Mouse (Mus musculus): ENCODE results near the gene Abcb9. TPM values are rescaled to one million over a fixed set of nuclear protein-coding genes. Genes with fewer than 3 reads are reported as not detected.

Gene Abcb9
- polyA plus RNA-seq, 1 experiment from 2014 or later: 8.1 TPM

- no peaks in the 10 kb centered on the region for H3K9me3 ChIP-seq
- H3K4me3 ChIP-seq: no peak overlapping the region
Measured at GRCm38 (mm10) chr5:124051899-124052491, 43.6 kb downstream of the Abcb9 start.

GRCm38 (mm10) chr5:124050095-124051050, 45.2 kb downstream of the Abcb9 start:
- no peaks in the 10 kb centered on the region for H3K36me3 ChIP-seq
- WGBS: 57% methylated on average over 14 of the region's 14 CpGs
- no peak for ATAC-seq (ENCODE audit: low read depth)
- H3K27me3 ChIP-seq: no peaks in the 10 kb centered on the region
- H3K9me3 ChIP-seq: no peaks in the 10 kb centered on the region
- no peak overlapping the region for H3K4me2 ChIP-seq
- no peak overlapping the region for H3K4me3 ChIP-seq
- peak overlapping the region; percentile 31; the same call in 1 of the 2 replicates for H3K9ac ChIP-seq
- H3K27ac ChIP-seq (replicated peaks): peak overlapping the region; percentile 38
- H3K4me1 ChIP-seq (replicated peaks): peaks cover 27% of the 10 kb centered on the region

More at GRCm38 (mm10) chr5:124051899-124052491, 43.6 kb downstream of the Abcb9 start:
- ATAC-seq (ENCODE audit: low read depth): no peak
- WGBS: 82% methylated on average over 11 of the region's 11 CpGs
- Histone ChIP-seq H3K36me3 (no peaks in the 10 kb centered on the region), H3K27me3 (no peaks in the 10 kb centered on the region), H3K4me2 (no peak overlapping the region), H3K9ac (no peak overlapping the region), H3K27ac (replicated peaks) (no peak overlapping the region), H3K4me1 (replicated peaks) (peaks cover 17% of the 10 kb centered on the region)

- H3K36me3 ChIP-seq: no peaks in the 10 kb centered on the region
- H3K4me1 ChIP-seq (replicated peaks): peaks cover 30% of the 10 kb centered on the region
- H3K27ac ChIP-seq (replicated peaks): peak overlapping the region; percentile 38; the same call in 1 of the 2 replicates
- H3K4me2 ChIP-seq: no peak overlapping the region
- H3K27me3 ChIP-seq: no peaks in the 10 kb centered on the region
- no peak overlapping the region for H3K4me3 ChIP-seq
- peak overlapping the region; percentile 26; the same call in 1 of the 2 replicates for H3K9ac ChIP-seq
- WGBS: 74% methylated on average over 15 of the region's 15 CpGs
- no peaks in the 10 kb centered on the region for H3K9me3 ChIP-seq
- no peak for ATAC-seq (ENCODE audit: low read depth)
Measured at GRCm38 (mm10) chr5:124049249-124050045, 46.2 kb downstream of the Abcb9 start.

- no peaks in the 10 kb centered on the region for H3K27me3 ChIP-seq
- no peaks in the 10 kb centered on the region for H3K9me3 ChIP-seq
- peaks cover 41% of the 10 kb centered on the region for H3K4me1 ChIP-seq (replicated peaks)
- no peak overlapping the region for H3K4me3 ChIP-seq
- no peak for ATAC-seq (ENCODE audit: low read depth)
- H3K4me2 ChIP-seq: no peak overlapping the region
- peak overlapping the region; percentile 26; the same call in 1 of the 2 replicates for H3K9ac ChIP-seq
- H3K27ac ChIP-seq (replicated peaks): no peak overlapping the region
- 77% methylated on average over 7 of the region's 7 CpGs for WGBS
- H3K36me3 ChIP-seq: no peaks in the 10 kb centered on the region
Measured at GRCm38 (mm10) chr5:124046741-124047401, 48.7 kb downstream of the Abcb9 start.

GRCm38 (mm10) chr5:124045453-124046010, 50.1 kb downstream of the Abcb9 start:
- Histone ChIP-seq H3K27me3 (no peaks in the 10 kb centered on the region), H3K9me3 (no peaks in the 10 kb centered on the region), H3K36me3 (no peaks in the 10 kb centered on the region), H3K4me3 (no peak overlapping the region), H3K4me2 (no peak overlapping the region), H3K4me1 (replicated peaks) (peaks cover 38% of the 10 kb centered on the region), H3K9ac (0 out of 2 replicates have a peak overlapping the region, but pooled peaks have one; percentile 2), H3K27ac (replicated peaks) (peak overlapping the region; percentile 64; the same call in 1 of the 2 replicates)
- no peak for ATAC-seq (ENCODE audit: low read depth)
- 26% methylated on average over 11 of the region's 11 CpGs for WGBS

- no peak overlapping the region for H3K4me2 ChIP-seq
- ATAC-seq (ENCODE audit: low read depth): peak; percentile 52; the same call in 1 of the 2 replicates
- no peaks in the 10 kb centered on the region for H3K27me3 ChIP-seq
- peaks cover 27% of the 10 kb centered on the region for H3K4me1 ChIP-seq (replicated peaks)
- no peaks in the 10 kb centered on the region for H3K36me3 ChIP-seq
- H3K4me3 ChIP-seq: no peak overlapping the region
- no peak overlapping the region for H3K9ac ChIP-seq
- peak overlapping the region; percentile 80 for H3K27ac ChIP-seq (replicated peaks)
- H3K9me3 ChIP-seq: no peaks in the 10 kb centered on the region
- WGBS: 70% methylated on average over 5 of the region's 5 CpGs
Measured at GRCm38 (mm10) chr5:124043999-124044398, 51.6 kb downstream of the Abcb9 start.

- Histone ChIP-seq H3K27me3 (no peaks in the 10 kb centered on the region), H3K9me3 (no peaks in the 10 kb centered on the region), H3K4me1 (replicated peaks) (peaks cover 27% of the 10 kb centered on the region), H3K27ac (replicated peaks) (peak overlapping the region; percentile 80), H3K9ac (no peak overlapping the region), H3K4me3 (no peak overlapping the region), H3K36me3 (no peaks in the 10 kb centered on the region), H3K4me2 (no peak overlapping the region)
- ATAC-seq (ENCODE audit: low read depth): peak; percentile 89
- 23% methylated on average over 10 of the region's 10 CpGs for WGBS
Measured at GRCm38 (mm10) chr5:124043212-124043978, 52.2 kb downstream of the Abcb9 start.

GRCm38 (mm10) chr5:124041097-124041496, 54.5 kb downstream of the Abcb9 start:
- Histone ChIP-seq H3K27ac (replicated peaks) (no peak overlapping the region), H3K36me3 (no peaks in the 10 kb centered on the region), H3K4me2 (no peak overlapping the region), H3K27me3 (no peaks in the 10 kb centered on the region), H3K4me3 (no peak overlapping the region), H3K4me1 (replicated peaks) (peaks cover 31% of the 10 kb centered on the region), H3K9ac (no peak overlapping the region), H3K9me3 (no peaks in the 10 kb centered on the region)
- WGBS: 79% methylated on average over 9 of the region's 9 CpGs
- no peak for ATAC-seq (ENCODE audit: low read depth)

GRCm38 (mm10) chr5:124039602-124040001, 56.0 kb downstream of the Abcb9 start:
- no peak for ATAC-seq (ENCODE audit: low read depth)
- H3K9me3 ChIP-seq: no peaks in the 10 kb centered on the region
- no peak overlapping the region for H3K9ac ChIP-seq
- no peaks in the 10 kb centered on the region for H3K36me3 ChIP-seq
- H3K27ac ChIP-seq (replicated peaks): no peak overlapping the region
- H3K27me3 ChIP-seq: no peaks in the 10 kb centered on the region
- peaks cover 23% of the 10 kb centered on the region for H3K4me1 ChIP-seq (replicated peaks)
- no peak overlapping the region for H3K4me3 ChIP-seq
- H3K4me2 ChIP-seq: no peak overlapping the region
- WGBS: 80% methylated on average over 6 of the region's 6 CpGs

- no peak overlapping the region for H3K9ac ChIP-seq
- H3K4me2 ChIP-seq: no peak overlapping the region
- H3K27me3 ChIP-seq: no peaks in the 10 kb centered on the region
- H3K4me3 ChIP-seq: no peak overlapping the region
- no peaks in the 10 kb centered on the region for H3K9me3 ChIP-seq
- H3K36me3 ChIP-seq: no peaks in the 10 kb centered on the region
- 39% methylated on average over 5 of the region's 5 CpGs for WGBS
- H3K27ac ChIP-seq (replicated peaks): peak overlapping the region; percentile 49
- peaks cover 12% of the 10 kb centered on the region for H3K4me1 ChIP-seq (replicated peaks)
- ATAC-seq (ENCODE audit: low read depth): no peak
Measured at GRCm38 (mm10) chr5:124036836-124037235, 58.8 kb downstream of the Abcb9 start.

Data from neural tube, embryonic 13.5 days (tissue).